Mouse (Mus musculus): ENCODE results near the gene Egfr.

The Egfr gene

DNA sequence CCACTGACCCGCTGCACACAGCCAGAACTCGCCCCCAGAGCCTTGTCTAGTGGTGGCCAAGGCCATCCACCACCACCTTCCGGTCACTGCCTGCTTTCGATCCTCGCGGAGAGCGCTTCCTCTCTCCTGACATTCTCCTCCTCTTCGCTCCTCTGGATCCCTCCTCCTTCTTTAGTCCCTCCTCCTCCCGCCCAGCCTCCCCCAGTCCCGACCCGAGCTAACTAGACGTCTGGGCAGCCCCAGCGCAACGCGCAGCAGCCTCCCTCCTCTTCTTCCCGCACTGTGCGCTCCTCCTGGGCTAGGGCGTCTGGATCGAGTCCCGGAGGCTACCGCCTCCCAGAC is at the start of gene Egfr:
Gene Egfr (plus strand): TSS at position 197 of the 342 bp plus-strand sequence.
- DNase-seq (ENCODE audit: low spot score) = peak; percentile 85

DNA sequence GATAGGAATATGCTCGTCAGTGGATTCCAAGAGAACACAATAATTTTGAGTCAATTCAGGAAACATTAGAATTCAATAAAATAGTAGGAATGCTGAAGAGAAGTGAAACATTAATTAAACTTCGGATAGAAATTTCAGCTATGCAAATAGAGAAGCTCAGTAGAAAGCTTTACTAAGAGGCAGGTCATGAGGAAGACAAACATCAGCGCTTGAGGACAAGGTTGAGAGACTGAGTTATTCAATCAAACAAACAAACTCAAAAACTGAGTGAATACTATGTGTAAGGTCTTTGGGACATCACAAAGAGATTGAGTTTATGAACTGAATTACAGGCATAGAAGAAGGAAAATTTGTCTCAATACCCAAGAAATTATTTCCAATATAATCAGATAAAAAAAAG is 48.8 kb upstream of the Egfr start:
- DNase-seq (ENCODE audit: low spot score) = no peak

DNA sequence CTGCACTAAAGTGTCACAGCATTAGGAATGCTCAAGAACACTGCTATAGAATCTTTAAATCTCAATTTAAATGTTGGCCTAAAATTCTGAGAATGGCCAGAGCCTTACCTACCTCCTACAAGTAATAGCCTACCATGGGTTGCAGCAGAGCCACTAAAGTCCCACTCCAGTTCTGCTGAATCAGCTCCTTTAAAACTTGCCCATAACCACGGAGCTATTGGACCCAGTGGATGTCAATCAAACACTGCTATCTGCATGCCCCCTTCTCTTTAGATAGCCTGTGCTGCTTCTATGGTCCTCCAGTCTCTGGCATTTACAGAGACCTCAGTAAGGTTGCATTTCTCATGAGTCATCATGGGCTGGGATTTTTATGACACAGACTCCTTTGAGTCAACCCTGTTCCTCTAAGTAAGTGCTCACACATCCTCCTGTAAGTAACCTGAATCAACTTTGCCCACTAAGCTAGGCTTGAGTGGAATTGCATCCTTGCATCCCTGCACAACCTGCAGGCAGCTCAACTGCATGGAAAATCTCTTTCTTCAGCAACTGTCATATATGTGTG is 16.8 kb upstream of the Egfr start:
- no peak for DNase-seq (ENCODE audit: low spot score)

DNA sequence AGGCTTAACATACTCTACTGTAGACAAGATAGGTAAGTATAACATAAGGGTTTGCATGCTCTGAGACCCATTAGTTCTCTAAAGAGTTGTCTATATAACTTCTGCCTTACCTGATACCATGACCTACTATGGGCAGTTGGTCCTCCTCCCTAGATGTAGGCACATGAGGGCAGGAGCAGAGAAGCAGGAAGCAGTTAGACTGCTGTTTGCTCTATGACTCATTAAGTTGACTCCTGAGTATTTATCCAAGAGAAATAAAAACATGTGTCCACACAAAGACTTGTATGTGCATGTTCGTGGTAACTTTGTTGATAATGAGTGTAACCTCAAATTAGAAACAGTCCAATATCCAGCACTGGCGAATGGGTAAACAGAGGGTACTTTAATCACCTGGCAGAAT is 14.7 kb upstream of the Egfr start:
- no peak for DNase-seq (ENCODE audit: low spot score)

DNA sequence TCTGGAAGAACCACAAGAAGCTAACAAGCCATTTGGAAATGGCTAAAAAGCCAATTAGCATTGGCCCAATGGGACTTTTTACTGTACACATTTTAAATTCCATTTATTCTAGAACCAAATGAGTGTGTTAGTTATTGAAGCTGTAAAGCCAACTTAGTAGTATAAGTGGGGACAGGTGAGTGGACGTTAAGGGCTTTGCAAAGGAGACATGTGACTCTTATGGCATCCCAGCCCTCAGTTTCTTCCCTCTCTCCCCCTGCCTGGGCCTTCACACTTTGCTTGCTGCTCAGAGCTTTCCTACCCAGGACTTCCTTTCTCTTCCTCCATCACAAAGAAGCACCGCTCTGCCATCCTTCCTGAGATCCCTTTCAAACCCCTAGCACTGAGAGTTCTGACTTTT is 13.3 kb upstream of the Egfr start:
- DNase-seq (ENCODE audit: low spot score) = no peak

DNA sequence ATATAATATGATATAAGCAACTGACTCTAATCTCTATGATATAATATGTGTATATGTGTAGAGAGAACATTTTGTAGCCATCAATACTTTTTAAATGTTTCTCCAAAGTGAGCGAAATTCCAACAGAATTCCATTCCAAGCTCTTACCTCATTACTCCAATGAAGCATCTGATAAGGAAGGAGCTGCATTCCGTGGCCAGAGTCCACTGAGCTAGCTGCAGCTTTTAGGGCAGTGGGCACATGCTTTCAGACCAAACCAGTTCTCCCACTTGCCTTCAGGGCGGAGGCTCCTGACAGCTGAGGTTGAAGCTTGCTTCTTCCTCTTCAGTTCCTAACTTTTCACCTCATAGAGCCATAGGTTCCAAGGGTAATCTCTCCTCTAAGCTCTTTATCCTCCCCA is 12.8 kb upstream of the Egfr start:
- DNase-seq (ENCODE audit: low spot score) = peak; percentile 34

DNA sequence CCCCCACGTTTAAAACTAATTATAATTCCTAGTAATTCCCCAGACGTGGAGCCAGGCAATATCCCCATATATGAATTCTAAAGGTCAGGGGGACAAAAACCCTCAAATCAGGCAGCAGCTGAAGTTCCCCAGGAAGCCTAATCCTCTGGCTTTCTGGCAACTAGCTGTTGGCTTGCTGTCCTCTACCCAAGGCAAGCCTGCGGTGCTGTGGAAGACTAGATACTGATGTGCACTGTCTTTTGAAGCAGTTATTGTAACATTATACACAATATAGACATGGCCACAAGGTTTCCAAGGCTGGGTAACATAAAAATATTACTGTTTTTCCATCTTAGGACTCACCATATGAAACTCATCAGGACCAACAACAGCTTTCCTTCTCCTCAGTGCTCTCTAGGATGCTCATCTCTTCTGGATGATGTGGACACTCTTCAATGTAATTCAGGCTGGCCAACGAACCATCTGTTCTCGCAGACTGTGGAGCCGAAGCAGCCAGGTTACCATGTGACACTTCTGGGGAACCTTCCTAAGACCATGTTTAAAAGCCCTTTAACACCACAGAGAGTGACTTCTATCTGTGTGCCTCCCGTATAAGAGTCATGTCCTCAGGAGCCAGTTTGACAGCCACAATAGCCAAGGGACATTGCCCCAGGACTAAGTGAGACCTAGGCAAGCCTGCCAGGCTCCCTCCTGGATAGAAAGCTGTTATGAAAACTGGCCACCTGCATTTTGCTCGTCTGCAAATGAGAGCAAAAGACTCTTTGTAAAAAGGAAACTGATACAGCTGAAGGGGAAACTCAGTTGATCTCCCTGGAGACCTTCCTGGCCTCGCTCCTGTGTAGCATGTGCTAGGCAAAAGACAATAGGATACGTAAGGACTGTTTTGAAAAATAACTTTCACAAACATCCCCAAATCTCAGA is 11.1 kb upstream of the Egfr start:
- no peak for DNase-seq (ENCODE audit: low spot score)

DNA sequence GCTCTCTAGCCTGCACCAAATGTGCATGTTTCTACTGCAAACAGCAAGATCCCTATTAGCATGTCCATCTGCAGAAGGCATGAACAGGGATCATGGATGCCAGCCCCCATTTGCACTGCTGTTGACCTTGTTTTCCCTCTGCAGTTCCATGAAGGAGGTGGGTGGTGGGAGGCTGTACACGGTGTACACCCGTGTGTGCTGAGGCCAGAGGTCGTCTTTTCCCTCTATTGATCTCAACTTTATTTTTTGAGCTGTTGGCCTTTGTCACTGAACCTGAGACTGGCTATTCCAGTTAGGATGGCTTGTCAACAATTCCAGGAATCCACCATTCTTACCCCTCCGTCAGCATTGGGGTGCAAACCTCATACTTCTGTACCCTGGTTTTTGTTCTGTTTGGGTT is 9.8 kb upstream of the Egfr start:
- DNase-seq (ENCODE audit: low spot score) = no peak

DNA sequence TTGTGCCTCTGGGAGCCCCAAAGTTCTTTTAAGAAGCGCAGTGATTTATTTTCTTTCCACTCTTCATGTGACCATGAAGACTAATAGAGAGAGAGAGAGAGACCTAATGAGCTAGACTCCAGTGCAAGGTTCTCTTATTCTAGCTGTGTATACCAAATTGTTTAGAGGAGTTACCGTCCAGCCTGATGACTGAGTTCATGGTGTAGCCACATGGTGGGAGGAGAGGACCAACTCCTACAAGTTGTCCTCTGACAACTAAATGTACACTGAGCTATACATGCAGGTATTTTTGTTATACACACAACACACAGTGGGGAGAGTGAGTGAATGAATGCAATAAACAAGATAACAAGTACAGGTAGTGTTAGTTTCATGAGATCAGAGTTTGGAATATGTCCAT is 9.2 kb upstream of the Egfr start:
- DNase-seq (ENCODE audit: low spot score) = no peak

DNA sequence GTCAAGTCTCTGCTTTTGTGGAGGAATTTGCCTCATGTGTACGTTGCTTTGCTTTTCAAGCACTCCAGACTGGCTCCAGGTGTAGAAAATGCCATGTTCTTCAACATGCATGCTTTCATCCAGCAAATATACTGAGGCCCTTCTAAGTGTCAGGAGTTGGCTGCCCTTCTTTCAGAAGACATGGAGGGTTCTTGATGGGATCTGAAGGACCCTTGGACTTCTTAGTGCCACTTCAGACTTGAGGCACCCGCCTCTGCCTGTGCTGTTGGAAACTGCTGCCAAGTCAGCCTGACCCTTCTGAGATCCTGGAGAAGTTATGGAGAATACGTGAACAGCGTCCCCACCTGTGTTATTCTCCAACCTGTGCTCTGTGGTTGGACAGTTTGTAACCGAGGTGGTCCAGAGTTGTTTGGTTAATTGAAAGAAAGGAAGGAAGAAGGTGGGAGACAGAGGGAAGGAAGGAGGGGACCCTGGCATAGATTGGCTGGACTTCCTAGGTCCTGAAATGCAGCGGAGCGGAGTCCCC is 483 bp upstream of the Egfr start:
- DNase-seq (ENCODE audit: low spot score) = no peak

DNA sequence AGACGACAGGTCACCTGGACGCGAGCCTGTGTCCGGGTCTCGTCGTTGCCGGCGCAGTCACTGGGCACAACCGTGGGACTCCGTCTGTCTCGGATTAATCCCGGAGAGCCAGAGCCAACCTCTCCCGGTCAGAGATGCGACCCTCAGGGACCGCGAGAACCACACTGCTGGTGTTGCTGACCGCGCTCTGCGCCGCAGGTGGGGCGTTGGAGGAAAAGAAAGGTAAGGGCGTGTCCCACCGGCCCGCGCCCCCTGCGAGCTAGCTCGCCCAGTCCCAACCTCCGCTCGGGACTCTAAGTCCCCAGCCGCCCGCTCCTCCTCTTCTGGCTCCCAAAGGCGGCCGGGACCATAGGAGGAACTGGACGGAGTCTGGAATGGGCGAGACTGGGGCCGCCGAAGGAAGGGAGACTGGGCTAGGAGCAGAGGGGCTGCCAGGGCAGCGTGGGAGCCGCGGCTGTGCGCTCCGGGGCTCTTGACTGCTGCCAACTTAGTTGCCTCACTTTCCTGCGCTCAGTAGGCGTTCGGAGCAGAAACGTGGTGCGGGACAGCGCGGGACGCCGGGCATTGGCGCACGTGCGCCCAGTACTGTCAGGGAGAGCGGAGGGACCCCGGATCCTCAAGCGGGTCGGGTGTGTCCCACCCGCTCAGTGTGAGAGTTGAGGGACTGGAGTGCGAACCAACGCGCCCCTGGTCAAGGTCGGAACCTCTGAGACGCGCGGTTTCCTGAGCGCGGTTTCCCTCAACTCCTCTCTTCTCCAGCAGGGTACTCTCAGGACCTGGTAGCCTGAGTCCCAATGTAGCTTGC is 548 bp downstream of the Egfr start:
- peak; percentile 31 for DNase-seq (ENCODE audit: low spot score)

DNA sequence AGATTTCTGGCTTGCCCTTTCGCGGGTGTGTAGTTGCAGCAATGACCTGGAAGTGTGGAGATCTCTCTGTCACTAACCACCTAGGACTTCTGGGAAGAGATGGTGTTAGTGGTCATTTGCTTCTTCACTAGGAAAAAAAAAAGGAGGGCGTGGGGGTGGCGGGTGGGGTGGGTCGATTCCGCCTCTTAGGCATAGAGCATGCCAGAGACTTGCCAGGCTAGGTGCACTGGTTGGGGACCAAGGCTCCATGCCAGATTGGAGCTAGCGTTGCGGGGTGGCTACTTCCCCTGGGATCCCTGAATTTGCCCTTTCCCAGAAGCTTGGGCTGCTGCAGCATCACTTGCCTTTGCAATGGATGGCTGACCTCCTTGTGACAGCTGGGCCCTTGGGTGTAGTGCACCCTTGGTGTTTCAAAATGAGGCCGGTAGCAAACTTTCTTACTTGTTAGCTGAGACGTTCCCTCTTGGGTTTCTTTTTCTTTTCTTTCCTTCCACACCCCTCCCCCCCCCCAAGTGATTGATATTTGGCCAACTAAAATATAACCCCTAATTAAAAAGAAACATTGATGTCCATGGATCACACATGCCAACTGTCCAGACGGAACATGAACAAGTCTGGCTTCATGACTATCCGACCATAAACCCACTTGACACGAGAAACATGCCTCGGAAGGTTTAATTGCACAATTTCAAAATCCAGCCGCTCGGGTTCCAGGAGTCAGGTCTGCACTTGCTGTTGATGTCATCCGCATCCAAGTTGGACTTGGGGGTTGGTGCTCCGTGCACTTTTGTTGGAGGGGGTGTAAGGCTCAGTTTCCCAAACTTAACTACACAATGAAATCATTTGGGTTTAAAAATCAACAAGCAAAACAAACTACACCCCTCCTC is 1.4 kb downstream of the Egfr start:
- DNase-seq (ENCODE audit: low spot score) = peak; percentile 54

DNA sequence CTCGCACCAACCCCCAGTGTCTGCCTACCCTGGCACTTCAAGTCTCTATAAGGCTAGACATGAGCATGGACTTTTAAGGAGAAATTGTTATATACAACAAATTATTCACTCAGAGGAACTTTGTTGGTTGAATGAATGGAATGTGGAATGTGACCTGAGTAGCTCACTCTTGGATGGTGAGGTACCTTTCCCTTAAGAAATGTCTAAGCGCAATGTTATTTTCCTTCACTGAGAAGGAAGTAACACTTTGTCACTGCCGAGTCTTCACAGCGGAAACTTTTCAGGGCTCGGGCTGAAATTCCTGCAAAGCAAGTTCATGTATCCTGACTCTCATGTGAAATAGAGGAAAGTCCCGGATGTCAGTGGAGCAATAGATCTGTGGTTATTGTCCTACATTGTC is 7.9 kb downstream of the Egfr start:
- no peak for DNase-seq (ENCODE audit: low spot score)

DNA sequence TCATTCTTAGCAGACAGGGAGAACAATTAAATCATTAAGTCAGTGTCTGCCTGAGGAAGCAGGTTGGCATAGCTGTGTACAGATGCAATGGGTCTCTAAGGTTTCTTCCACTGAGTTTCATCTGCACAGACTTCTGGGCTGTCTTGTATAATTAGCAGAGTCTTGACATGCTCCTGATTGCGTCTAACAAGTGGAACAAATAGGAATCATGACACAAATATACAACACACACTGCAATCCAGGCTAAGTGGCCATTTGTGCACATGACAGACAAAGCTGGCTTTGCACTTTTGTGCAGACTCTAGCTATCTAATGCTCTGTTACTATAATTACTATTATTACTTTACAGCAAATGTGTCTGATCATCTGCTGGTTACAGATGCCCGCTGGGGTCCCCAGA is 9.2 kb downstream of the Egfr start:
- DNase-seq (ENCODE audit: low spot score) = no peak

DNA sequence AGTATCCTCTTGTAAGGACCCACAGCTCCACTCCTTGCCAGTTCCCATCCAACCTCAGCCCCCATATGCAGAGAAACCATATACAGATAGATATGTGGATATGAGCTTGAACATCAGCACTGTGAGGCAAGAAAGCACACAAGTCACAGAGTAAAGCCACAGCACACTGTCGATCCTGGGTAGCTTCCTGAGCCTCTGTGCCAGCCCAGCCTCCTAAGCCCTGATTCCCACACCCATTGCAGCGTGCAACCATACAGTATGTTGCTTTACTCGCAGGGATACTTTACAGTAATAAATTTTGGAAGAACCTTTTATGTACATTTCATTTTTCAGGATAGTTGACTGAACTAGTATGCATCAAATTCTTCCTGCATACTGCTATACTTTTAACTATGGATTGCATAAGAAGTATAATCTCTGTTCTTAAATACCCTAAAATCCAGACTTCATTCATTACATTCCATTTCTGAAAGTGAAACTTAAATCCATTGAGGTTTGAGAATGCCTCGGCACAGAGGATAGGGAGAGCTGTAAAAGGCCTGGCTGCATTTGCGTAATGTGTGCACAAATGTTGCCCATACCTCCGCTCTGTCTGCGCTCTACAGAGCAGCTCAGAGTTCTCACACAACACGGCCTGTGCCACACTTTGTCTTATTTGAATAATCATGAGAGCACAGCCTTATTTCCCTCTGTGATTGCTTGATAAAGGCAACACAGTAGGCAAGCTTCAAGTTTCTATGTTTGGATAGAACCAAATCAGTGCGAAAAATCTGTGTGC is 14.2 kb downstream of the Egfr start:
- no peak for DNase-seq (ENCODE audit: low spot score)

DNA sequence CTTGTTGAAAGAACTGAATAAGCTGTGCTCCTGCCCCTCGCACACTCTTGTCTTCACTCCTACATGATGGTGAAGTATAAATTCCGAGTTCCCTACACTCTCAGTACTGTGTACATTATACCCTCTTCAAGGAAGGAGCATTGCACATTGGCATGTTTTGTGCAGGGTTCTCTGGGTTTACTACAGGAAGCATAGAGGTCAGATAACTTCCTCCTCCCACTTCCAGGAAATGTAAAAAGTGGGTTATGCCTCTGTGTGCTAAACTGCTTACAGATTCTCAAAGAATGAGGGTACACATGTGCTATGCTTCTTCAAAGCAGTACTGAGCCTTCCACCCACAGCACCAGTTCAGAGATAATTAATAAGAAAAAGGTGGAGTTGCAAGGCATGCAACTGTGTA is 16.0 kb downstream of the Egfr start:
- no peak for DNase-seq (ENCODE audit: low spot score)

DNA sequence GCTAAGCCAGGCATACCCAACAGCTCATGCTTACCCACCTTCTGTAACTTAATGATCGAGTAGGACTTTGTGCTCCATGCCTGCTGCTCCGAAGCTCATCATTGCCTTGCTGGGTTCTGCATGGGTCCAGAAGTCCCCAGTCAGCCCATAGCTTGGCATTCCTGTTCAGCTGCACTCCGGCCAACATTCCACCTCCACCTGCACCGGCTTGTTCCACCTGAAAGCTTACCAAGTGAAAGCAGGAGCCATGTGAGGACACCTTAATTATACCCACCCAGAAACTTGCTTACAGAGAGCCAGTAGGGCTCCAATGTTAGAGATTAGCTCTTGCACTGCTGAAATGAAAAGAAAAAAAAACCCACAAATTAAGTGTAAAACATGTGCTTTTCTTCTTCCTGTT is 17.3 kb downstream of the Egfr start:
- peak; percentile 57 for DNase-seq (ENCODE audit: low spot score)

DNA sequence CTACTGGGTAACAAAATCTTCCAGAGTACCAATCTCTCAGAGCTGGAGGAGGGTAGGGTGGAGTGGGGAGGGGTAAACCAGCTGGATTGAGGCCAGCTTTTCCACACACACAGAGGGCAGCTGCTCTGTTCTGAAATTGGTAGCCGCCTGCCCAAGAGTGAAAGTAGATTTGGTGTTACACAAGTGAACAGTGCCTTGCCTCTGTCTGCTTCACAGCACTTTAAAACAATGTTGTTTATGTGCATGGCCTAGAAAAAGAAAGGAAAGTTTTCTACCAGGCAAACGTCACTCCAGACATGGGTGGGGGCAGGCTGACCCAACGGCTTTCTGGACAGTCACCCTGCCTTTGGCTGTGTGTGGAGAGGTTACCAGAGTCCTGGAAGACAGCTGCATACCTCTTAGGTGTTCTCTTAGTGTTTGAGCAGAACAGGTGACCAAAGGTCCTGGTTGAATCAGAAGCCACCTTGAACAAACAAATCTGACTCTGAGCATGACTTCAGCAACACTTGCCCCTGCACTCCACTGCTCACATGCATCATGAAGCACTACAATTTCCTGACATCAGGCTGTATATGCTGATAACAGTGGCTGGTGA is 17.8 kb downstream of the Egfr start:
- no peak for DNase-seq (ENCODE audit: low spot score)

DNA sequence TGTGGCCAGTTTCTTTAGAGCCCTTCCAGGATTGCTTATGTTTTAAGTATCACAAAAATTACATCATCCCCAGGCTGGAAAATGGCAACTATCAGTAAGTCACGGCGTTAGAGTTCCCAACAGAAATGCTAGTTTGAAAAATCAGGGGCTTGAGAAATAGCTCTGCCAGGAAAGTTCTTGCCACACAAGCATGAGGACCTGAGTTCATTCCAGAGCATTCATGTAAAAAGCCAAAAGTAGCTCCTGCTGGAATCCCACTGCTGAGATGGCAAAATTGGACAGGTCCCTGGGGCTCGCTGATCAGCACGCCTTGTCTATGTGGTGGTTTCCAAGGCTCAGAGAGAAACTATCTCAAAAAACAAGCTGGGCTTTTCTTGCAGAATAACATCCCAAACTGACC is 19.0 kb downstream of the Egfr start:
- DNase-seq (ENCODE audit: low spot score) = no peak

DNA sequence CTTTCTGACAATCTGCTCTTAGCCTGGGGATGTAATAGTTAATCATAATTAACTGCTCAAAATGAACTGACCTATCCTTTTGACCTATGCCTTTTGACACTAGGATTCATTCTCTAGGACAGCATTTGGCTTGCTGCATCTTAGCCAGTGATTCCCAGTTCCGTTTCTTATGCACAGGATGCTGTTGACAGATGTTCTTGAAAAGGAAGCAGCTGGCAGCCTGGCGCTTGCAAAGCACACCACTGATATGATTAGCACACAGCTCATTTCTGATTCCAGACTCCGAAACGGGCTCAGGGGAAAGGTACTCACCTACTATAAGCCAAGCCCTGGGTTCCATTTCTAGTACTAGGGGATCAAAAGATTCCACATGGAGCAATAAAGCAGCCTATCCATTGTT is 20.7 kb downstream of the Egfr start:
- no peak for DNase-seq (ENCODE audit: low spot score)

DNA sequence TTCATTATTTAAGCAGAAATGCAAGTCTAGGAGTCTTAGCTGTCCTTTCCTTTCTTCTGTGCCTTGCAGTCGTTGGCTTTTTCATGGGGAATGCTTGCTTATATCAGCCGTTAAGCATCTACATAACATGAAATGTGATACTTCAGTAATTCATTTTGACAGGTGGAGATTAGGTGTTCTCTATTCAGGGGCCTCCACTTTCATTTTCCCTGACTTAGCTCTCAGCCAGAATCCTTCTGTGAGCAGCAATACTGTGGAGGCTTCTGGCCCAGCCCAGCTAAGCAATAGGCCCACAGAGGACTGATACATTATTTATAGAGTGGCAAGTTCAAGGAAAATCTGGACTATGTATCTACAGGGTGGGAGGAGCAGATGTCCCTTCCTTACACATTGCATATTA is 25.0 kb downstream of the Egfr start:
- DNase-seq (ENCODE audit: low spot score) = no peak

Data from urinary bladder, postnatal 14 days (tissue).